Mouse (Mus musculus) kidney, embryonic 16.5 days (tissue): ENCODE measurements around the gene Bicc1. TPM values are rescaled to one million over a fixed set of nuclear protein-coding genes. Genes with fewer than 3 reads are reported as not detected.
"Not testable (repeated sequence)": the region's sequence is repeated elsewhere in the genome, so short reads cannot be mapped to it uniquely, and the experiment has no call there.

ENCODE experiments used
- ATAC-seq: fragments of 200-750 bp; cut with Nextera tagmentation; 2 replicates; pipeline ENCODE4 v1.8.0; 2017; ENCODE audit warnings: moderate TSS enrichment; ENCODE audit not compliant: low FRiP score, low TSS enrichment
- H3K27ac ChIP-seq: fragments of 300-500 bp; sonication (generic); 2 replicates; pipeline ENCODE4 v1.5.1; 2014; ENCODE audit warnings: low read length
- H3K27me3 ChIP-seq: fragments of 300-500 bp; sonication (generic); 2 replicates; pipeline ENCODE4 v1.6.1; 2014; ENCODE audit warnings: low read length, control low read depth, mixed read lengths; ENCODE audit not compliant: insufficient read depth
- H3K36me3 ChIP-seq: fragments of 300-500 bp; sonication (generic); 2 replicates; pipeline ENCODE4 v1.6.1; 2014; ENCODE audit warnings: low read length, control low read depth, mixed read lengths; ENCODE audit not compliant: insufficient read depth
- H3K4me1 ChIP-seq: fragments of 300-500 bp; sonication (generic); 2 replicates; pipeline ENCODE4 v1.6.1; 2014; ENCODE audit warnings: low read length, control low read depth, mixed read lengths; ENCODE audit not compliant: insufficient read depth
- H3K4me2 ChIP-seq: fragments of 300-500 bp; sonication (generic); replicated peaks from 2 replicates; pipeline ENCODE4 v1.6.1; 2014; ENCODE audit warnings: low read depth, low read length
- H3K4me3 ChIP-seq: fragments of 300-500 bp; sonication (generic); 2 replicates; pipeline ENCODE4 v1.5.1; 2014; ENCODE audit warnings: mild to moderate bottlenecking, low read length
- H3K9ac ChIP-seq: fragments of 300-500 bp; sonication (generic); replicated peaks from 2 replicates; pipeline ENCODE4 v1.6.1; 2014; ENCODE audit warnings: low read length
- H3K9me3 ChIP-seq: fragments of 300-500 bp; sonication (generic); 2 replicates; pipeline ENCODE4 v1.6.1; 2016; ENCODE audit warnings: low read length, control low read depth
- WGBS: fragments of 180-500 bp; shearing (Covaris S2); extraction: QIAGEN DNeasy Blood & Tissue Kit; methylation state at CpG from one replicate; pipeline ENCODE4 v1.1.7; 2014; 5-methylcytosine and 5-hydroxymethylcytosine counted together
- polyA plus RNA-seq: library from polyadenylated mRNA; unstranded; fragments of >200 nt; fragmentation: Nextera tagmentation; extraction: Ambion mirVana; gene quantifications from 2 replicates; pipeline ENCODE4 v1.2.1, GENCODE M21; 2015

Gene Bicc1
- polyA plus RNA-seq, 1 experiment from 2014 or later, result 48.0 TPM

GRCm38 (mm10) chr10:70952056-70952769, 207.3 kb downstream of the Bicc1 start:
- no peaks in the 10 kb centered on the region for H3K9me3 ChIP-seq
- no peaks in the 10 kb centered on the region for H3K27me3 ChIP-seq
- 78% methylated on average over 11 of the region's 11 CpGs for WGBS
- H3K4me2 ChIP-seq, result no peak overlapping the region
- H3K27ac ChIP-seq, result no peak overlapping the region
- H3K9ac ChIP-seq, result no peak overlapping the region
- H3K4me1 ChIP-seq, result no peaks in the 10 kb centered on the region; the same call in 1 of the 2 replicates
- peaks cover 40% of the 10 kb centered on the region for H3K36me3 ChIP-seq
- no peak overlapping the region for H3K4me3 ChIP-seq
- no peak for ATAC-seq

GRCm38 (mm10) chr10:70950105-70950424, 209.4 kb downstream of the Bicc1 start:
- H3K4me3 ChIP-seq, result no peak overlapping the region
- ATAC-seq, result no peak
- H3K27me3 ChIP-seq, result no peaks in the 10 kb centered on the region
- H3K36me3 ChIP-seq, result peaks cover 47% of the 10 kb centered on the region
- no peak overlapping the region for H3K4me2 ChIP-seq
- H3K27ac ChIP-seq, result no peak overlapping the region
- H3K4me1 ChIP-seq, result no peaks in the 10 kb centered on the region; the same call in 1 of the 2 replicates
- H3K9ac ChIP-seq, result no peak overlapping the region
- H3K9me3 ChIP-seq, result no peaks in the 10 kb centered on the region
- 42% methylated on average over 3 of the region's 3 CpGs for WGBS

DNA sequence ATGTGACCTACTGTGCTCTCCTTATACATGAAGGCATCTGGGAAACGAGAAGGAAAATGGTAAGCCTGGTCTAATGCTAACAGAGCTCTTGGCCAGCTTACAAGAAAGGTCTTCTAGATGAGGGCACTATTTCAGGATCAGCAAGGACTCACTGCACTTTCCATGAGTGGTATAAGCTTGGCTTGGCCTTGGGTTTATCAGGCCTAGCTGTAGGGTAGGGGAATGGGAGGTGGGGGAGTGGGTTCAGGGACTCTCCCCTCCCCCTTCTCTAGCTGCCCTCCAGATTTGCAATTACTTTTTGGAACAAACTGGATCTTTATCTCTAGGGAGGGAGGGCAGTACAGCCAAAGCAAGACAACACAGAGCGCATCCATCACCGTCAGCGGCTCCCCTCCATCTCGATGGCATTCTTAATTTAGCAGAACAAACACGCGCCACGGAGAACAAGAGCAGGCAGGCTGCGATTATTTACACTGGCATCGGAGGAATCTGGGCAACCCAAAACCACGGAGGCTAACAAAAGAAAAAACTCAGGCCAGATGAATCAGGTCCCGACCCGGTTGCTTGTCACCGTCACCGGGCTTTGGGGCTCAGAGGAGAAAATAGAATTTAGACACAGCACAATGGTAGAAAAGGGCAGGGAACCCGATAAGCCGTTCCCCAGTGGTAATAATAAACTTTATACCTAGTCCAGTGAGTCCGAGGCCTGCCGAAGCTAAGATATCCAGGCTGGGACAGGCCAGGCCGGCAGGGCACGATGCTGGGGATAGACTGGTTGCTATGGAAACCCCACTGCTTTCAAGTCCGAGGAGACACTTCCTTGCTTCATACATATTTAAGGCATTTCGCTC, 210.0 kb downstream of the Bicc1 start:
- peaks cover 49% of the 10 kb centered on the region for H3K36me3 ChIP-seq

DNA sequence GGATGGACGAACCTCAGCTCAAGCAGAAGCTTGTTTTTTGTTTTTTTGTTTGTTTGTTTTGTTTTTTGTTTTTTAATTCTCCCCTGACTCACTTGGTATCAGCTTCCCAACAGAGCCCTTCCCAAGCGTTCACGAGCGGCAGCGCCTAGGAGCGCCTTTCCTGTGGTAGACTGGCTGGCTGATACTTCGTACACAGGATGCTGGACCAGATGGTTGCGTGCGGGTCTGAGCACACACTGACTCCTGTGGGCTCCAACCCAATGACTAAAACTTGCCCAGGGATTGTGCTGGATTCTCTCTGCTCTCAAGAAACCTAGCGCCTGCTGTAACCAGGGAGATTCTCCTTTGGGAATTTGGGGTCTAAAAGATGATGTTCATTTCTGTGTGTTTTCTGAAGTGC, 211.2 kb downstream of the Bicc1 start:
- Histone ChIP-seq H3K27me3 (no peaks in the 10 kb centered on the region), H3K4me3 (no peak overlapping the region), H3K27ac (no peak overlapping the region), H3K4me1 (no peaks in the 10 kb centered on the region; the same call in 1 of the 2 replicates), H3K4me2 (no peak overlapping the region), H3K36me3 (peaks cover 49% of the 10 kb centered on the region), H3K9me3 (no peaks in the 10 kb centered on the region), H3K9ac (no peak overlapping the region)
- 94% methylated on average over 10 of the region's 10 CpGs for WGBS
- ATAC-seq, result no peak

More for the DNA sequence above, 210.0 kb downstream of the Bicc1 start:
- WGBS, result 27% methylated on average over 23 of the region's 23 CpGs
- Histone ChIP-seq H3K4me2 (no peak overlapping the region), H3K9ac (no peak overlapping the region), H3K27ac (no peak overlapping the region), H3K4me3 (no peak overlapping the region), H3K4me1 (no peaks in the 10 kb centered on the region; the same call in 1 of the 2 replicates), H3K9me3 (no peaks in the 10 kb centered on the region), H3K27me3 (no peaks in the 10 kb centered on the region)
- ATAC-seq, result peak; percentile 54; the same call in 1 of the 2 replicates

DNA sequence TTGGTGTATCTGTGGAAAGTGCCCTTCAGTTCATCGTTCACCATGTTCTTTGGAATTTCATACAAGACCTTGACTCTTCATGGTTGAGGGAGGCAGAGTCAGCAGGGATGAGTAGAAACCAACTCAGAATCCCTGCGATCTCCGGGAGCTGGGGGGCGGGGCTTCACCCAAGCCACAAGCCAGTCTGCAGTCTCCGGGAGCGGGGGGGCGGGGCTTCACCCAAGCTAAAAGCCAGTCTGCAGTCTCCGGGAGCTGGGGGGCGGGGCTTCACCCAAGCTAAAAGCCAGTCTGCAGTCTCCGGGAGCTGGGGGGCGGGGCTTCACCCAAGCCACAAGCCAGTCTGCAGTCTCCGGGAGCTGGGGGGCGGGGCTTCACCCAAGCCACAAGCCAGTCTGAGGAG, 213.4 kb downstream of the Bicc1 start:
- not testable (repeated sequence) for H3K27ac ChIP-seq, H3K4me2 ChIP-seq, H3K4me1 ChIP-seq, H3K9ac ChIP-seq, H3K4me3 ChIP-seq, H3K9me3 ChIP-seq, H3K27me3 ChIP-seq, ATAC-seq
- WGBS, result 92% methylated on average over 13 of the region's 13 CpGs
- peaks cover 46% of the 10 kb centered on the region for H3K36me3 ChIP-seq

GRCm38 (mm10) chr10:70945076-70945475, 214.4 kb downstream of the Bicc1 start:
- Histone ChIP-seq H3K36me3 (peaks cover 46% of the 10 kb centered on the region), H3K9ac (no peak overlapping the region), H3K4me3 (no peak overlapping the region), H3K4me2 (no peak overlapping the region), H3K27me3 (no peaks in the 10 kb centered on the region), H3K4me1 (no peaks in the 10 kb centered on the region), H3K9me3 (no peaks in the 10 kb centered on the region), H3K27ac (no peak overlapping the region)
- ATAC-seq, result no peak
- WGBS, result 89% methylated on average over 12 of the region's 12 CpGs

DNA sequence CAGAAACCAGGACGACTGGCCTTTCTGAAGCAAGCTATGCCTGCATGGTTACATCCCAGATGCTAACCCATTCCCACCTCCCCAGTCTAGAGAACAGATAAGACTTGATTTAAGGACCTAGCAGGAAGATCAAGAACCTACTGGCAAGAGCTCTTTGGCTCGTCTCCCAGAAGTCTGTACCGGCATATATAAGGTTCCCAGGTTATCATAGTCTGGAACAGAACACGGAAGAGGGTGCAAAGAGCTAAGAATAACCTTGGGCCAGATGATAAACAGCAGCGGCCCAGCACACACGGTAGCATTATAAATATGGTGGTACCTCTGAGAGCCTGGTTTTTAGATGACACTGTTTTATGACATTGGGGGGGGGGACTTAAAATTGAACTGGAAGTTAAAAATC, 217.9 kb downstream of the Bicc1 start:
- no peak overlapping the region for H3K9ac ChIP-seq
- no peak overlapping the region for H3K27ac ChIP-seq
- no peaks in the 10 kb centered on the region for H3K9me3 ChIP-seq
- WGBS, result 71% methylated on average over 6 of the region's 6 CpGs
- H3K4me2 ChIP-seq, result no peak overlapping the region
- H3K4me1 ChIP-seq, result no peaks in the 10 kb centered on the region
- H3K4me3 ChIP-seq, result no peak overlapping the region
- H3K36me3 ChIP-seq, result peaks cover 57% of the 10 kb centered on the region
- ATAC-seq, result no peak
- no peaks in the 10 kb centered on the region for H3K27me3 ChIP-seq

DNA sequence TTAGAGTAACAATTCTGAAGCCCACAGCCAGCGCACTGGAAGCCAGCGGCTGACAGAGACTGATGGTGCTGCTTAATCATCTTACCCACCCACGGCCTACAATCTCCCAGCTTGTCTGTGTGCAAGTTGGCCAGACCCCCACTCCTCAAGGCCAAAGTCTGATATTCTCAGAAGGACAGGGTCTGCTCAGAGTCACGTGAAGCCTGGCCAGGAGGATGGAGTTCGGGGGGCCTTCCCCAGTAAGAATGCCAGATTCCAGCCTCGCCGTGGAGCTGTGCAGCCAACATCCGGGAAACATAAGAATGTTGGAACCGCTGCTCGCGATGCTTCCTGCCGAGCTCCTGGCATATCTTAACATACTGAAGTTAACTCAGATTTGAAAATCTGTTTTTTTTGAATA, 219.7 kb downstream of the Bicc1 start:
- Histone ChIP-seq H3K27me3 (no peaks in the 10 kb centered on the region), H3K27ac (0 out of 2 replicates have a peak overlapping the region, but pooled peaks have one; percentile 17), H3K9ac (no peak overlapping the region), H3K4me2 (no peak overlapping the region), H3K4me3 (no peak overlapping the region), H3K4me1 (no peaks in the 10 kb centered on the region), H3K9me3 (no peaks in the 10 kb centered on the region), H3K36me3 (peaks cover 58% of the 10 kb centered on the region)
- ATAC-seq, result no peak
- 64% methylated on average over 12 of the region's 12 CpGs for WGBS

GRCm38 (mm10) chr10:70937450-70937849, 222.1 kb downstream of the Bicc1 start:
- H3K9ac ChIP-seq, result no peak overlapping the region
- peaks cover 59% of the 10 kb centered on the region for H3K36me3 ChIP-seq
- H3K4me3 ChIP-seq, result no peak overlapping the region
- H3K9me3 ChIP-seq, result 0 out of 2 replicates have a peak, but pooled peaks cover 3% of the 10 kb centered on the region
- H3K4me2 ChIP-seq, result no peak overlapping the region
- H3K27me3 ChIP-seq, result no peaks in the 10 kb centered on the region
- WGBS, result 89% methylated on average over 6 of the region's 6 CpGs
- ATAC-seq, result no peak
- no peaks in the 10 kb centered on the region for H3K4me1 ChIP-seq
- no peak overlapping the region for H3K27ac ChIP-seq

DNA sequence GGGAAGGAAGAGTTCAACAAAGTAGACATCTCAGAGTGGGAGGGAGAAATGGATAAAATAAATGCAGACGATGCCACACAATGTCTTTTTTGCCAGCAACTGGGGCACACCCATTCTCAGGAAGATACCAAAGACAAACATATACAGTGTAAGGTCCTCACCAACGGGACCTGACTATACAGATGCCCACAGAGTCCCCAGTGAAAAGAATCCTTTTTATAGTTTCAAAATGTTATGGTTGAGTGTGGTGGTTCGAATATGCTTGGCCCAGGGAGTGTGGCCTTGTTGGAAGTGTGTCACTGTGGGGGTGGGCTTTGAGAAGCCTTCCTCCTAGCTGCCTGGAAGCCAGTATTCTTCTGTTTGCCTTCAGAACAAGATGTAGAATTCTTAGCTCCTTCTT, 223.5 kb downstream of the Bicc1 start:
- no peaks in the 10 kb centered on the region for H3K27me3 ChIP-seq
- H3K27ac ChIP-seq, result no peak overlapping the region
- H3K36me3 ChIP-seq, result peaks cover 68% of the 10 kb centered on the region
- H3K9me3 ChIP-seq, result 0 out of 2 replicates have a peak, but pooled peaks cover 3% of the 10 kb centered on the region
- H3K4me2 ChIP-seq, result no peak overlapping the region
- H3K9ac ChIP-seq, result no peak overlapping the region
- no peak for ATAC-seq
- no peaks in the 10 kb centered on the region for H3K4me1 ChIP-seq
- 95% methylated on average over 3 of the region's 3 CpGs for WGBS
- H3K4me3 ChIP-seq, result no peak overlapping the region
